Mouse (Mus musculus) layer of hippocampus, adult 8-10 months (tissue): ENCODE data around the gene Thbs2. TPM values are rescaled to one million over a fixed set of nuclear protein-coding genes. Genes with fewer than 3 reads are reported as not detected.
"Not testable (repeated sequence)": the region's sequence is repeated elsewhere in the genome, so short reads cannot be mapped to it uniquely, and the experiment has no call there.

Experiments used
- DNase-seq, 2 experiments: peaks; one replicate each; pipeline ENCODE4 v3.0.0; 2022; ENCODE audit warnings: low spot score in 2 of 2
- total RNA-seq, 4 experiments: library from RNA; stranded (reverse); gene quantifications; 2 replicates each; pipeline ENCODE4 v1.2.4; 2022

Thbs2 gene
- total RNA-seq, 4 experiments from 2014 or later = 3.5 to 8.7 (median 5.0) TPM

DNA sequence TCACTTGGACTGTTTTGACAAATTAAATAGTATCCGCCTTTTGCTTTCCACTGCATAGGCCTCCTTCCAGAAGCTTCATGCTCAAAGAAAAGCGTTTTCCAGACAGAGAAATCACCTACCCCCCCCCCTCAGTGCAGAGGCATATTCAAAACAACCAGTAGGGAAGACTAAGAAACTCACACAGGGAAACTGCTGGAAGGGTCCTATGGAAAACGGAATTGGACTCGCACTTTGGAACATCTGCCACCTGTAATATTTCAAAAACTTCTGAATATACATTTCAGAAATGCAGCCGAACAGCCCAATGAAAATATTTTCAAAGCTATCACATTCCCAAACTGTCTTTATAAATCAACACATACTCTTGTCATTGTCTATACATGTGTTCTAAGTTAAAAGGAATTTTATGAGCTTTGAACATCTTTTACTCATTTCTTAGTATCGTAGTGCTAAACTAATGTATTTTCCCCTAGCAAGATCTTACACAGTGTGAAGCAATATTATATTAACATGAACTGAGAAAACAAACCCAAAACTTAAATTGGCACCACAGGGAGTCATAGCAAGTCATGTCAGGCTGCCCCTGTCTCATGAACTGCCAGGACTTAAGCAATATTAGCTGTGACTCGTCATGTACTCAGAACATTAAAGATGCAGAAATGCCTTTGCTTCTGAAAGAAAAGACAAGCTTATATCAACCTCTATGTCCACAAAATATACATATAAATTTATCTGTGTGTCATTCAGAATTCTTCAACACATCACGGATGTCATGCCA, 58.3 kb downstream of the Thbs2 start:
- no peak for DNase-seq

DNA sequence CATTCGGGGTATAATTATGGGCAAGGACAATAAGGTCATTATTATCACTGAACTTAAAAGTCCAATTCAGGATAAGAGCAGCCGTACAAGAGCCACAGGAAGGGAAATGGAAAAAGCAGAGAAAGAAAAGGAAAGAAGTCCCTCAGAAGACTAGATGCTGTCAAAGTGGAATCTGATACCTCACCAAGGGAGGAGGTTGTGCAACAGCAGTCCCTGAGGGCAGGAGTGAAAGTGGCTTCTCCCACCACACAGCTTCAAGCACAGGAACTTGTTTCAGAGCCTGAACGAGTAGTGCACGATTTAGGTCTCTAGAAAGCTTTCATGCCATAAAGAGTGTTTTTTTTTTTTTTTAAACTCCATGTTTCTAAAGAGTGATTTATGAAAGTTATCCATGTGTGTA, 65.1 kb downstream of the Thbs2 start:
- DNase-seq = no peak

DNA sequence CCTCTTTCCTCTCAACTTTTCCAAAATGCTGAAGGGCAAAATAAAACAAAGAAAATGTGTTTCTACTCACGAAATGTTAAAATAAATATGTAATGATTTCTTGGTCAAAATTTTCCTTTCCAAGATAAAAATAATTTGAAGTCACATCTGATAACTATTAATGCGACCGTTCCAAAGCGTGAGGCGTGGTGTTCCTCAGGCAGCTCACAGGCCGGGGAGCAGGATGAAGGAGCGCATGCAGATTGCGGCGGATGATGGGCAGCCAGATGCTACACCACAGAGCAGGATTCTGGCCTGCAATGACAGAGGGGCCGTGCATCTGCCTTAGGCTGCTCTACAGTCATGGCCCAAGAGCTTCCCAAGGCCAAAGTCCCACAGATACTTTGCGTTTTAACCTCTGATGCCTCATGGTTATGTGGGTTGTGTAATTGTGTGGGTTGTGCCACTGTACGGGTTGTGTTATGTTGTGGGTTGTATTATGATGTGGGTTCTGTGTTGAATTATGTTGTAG, 66.2 kb downstream of the Thbs2 start:
- DNase-seq = no peak

- no peak for DNase-seq
Observed at GRCm38 (mm10) chr17:14624433-14624832, 69.6 kb downstream of the Thbs2 start.

DNA sequence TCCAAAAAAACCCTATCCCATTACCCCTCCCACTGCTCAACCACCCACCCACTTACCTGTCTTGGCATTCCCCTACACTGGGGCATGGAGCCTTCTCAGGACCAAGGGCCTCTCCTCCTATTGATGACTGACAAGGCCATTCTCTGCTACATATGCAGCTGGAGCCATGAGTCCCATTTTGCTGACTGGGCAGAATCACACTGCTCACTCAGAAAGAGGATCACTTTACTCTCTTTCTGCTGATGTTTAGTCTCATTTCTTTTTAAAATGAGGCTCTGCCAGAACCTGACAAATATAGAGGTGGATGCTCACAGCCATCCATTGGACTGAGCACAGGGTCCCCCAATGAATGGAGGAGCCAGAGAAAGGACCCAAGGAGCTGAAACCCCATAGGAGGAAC, 73.0 kb downstream of the Thbs2 start:
- not testable (repeated sequence) for DNase-seq

GRCm38 (mm10) chr17:14620037-14620436, 74.0 kb downstream of the Thbs2 start:
- DNase-seq = no peak

DNA sequence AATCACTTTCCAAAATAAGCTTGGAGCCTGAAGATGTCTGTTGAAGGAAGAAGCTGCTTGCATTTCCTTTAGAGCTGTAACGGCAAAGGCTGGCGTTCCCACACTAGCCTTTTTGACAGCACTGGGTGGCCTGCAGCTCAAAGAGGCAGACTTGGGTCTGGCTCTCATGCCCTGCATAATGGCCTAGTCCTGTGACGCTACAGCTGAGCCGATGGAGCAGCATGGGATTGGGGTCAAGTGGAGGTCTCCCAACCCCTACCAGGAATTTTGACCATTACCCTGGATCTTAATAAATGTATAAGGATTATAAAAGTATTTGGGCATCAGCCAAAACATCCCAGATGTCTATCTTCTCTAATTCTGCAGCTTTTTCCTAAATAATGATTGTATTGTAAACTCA, 75.0 kb downstream of the Thbs2 start:
- no peak for DNase-seq

Other genes starting within 250 kb of the Thbs2 start
- gene Wdr27, start 248.9 kb upstream of the Thbs2 start, total RNA-seq = 1 to 10 TPM; 3.7 to 7.1 (median 5.4) TPM
- 10 to 100 TPM; 11.8 to 17.8 (median 15.4) TPM for gene 1600012H06Rik, start 248.9 kb upstream of the Thbs2 start, total RNA-seq